ENCODE assay signal across 10 mouse cellular contexts in genomic region chr1:165700376-165700815, GRCm38 (mm10). TPM values are rescaled to one million over a fixed set of nuclear protein-coding genes. Genes with fewer than 3 reads are reported as not detected.
A peak's percentile ranks its signal among the peaks of the same experiment; 100 is the strongest.
DNase-seq lines count a peak whose midpoint lies in the region; ATAC-seq and TF ChIP-seq lines count a peak whose summit lies in the region.
"Had no signal": no experiment of that assay in that cellular context is flagged by ENCODE, and none has a peak within 500 bp of the region (broad histone marks: within the 10 kb centered on the region; RNA-seq: fewer than 3 reads in every experiment).

No protein-coding gene starts in this region.

- TF ChIP-seq EP300 in lung, postnatal 0 days (IDR thresholded peaks at IDR 0.05) = no peak

- no peak for DNase-seq in lung, postnatal 0 days (ENCODE audit: low spot score)
- no peak for DNase-seq in lung, adult 2 months
- peak; percentile 65 to 66 for DNase-seq in thymus, postnatal 36 days
- DNase-seq in left cerebral cortex, postnatal 10 days (ENCODE audit: extremely low spot score in 1 of 2, low spot score in 2 of 2) = no peak

- no peak for TF ChIP-seq POLR2A in lung, adult 2 months (IDR thresholded peaks at IDR 0.05; ENCODE audit: borderline replicate concordance, extremely low read depth, low read depth, low read length)

- WGBS in lung, postnatal 0 days = 33% methylated on average over 7 of the region's 7 CpGs
- WGBS in lung, adult 2 months = 30% methylated on average over 7 of the region's 7 CpGs
- 65% methylated on average over 7 of the region's 7 CpGs for WGBS in forebrain, embryonic 15.5 days

- H3K36me3 ChIP-seq in lung, postnatal 0 days (ENCODE audit: insufficient read depth, low read length) = no peaks in the 10 kb centered on the region
- H3K36me3 ChIP-seq in forebrain, embryonic 15.5 days = no peaks in the 10 kb centered on the region
- H3K36me3 ChIP-seq: embryonic facial prominence, embryonic 12.5 days; hindbrain, embryonic 15.5 days; limb, embryonic 15.5 days had no signal

- peak overlapping the region; percentile 43; the same call in 1 of the 2 replicates for H3K27ac ChIP-seq in lung, postnatal 0 days (ENCODE audit: low read length)
- no peak overlapping the region for H3K27ac ChIP-seq in forebrain, embryonic 15.5 days (replicated peaks)
- H3K27ac ChIP-seq: embryonic facial prominence, embryonic 12.5 days; hindbrain, embryonic 15.5 days; limb, embryonic 15.5 days had no signal

- 0 out of 2 replicates have a peak, but pooled peaks have one; percentile 11 for ATAC-seq in lung, postnatal 0 days
- peak; percentile 71 for ATAC-seq in common myeloid progenitor, adult 5-6 weeks (replicated peaks; ENCODE audit: low read depth, poor library complexity, severe bottlenecking)
- ATAC-seq in megakaryocyte, adult 5-6 weeks (ENCODE audit: poor library complexity, severe bottlenecking) = peak; percentile 71
- ATAC-seq in forebrain, embryonic 15.5 days (replicated peaks) = no peak

- H3K4me1 ChIP-seq in lung, postnatal 0 days (ENCODE audit: insufficient read depth, low read depth, low read length) = peaks cover 14% of the 10 kb centered on the region
- H3K4me1 ChIP-seq in lung, adult 2 months (ENCODE audit: control insufficient read depth, insufficient read depth, low read length) = peaks cover 31% of the 10 kb centered on the region
- peaks cover 9% of the 10 kb centered on the region for H3K4me1 ChIP-seq in forebrain, embryonic 15.5 days

- H3K4me2 ChIP-seq in lung, postnatal 0 days (replicated peaks; ENCODE audit: low read depth, low read length) = no peak overlapping the region
- H3K4me2 ChIP-seq in forebrain, embryonic 15.5 days (replicated peaks) = no peak overlapping the region
- H3K4me2 ChIP-seq: embryonic facial prominence, embryonic 12.5 days; hindbrain, embryonic 15.5 days; limb, embryonic 15.5 days had no signal

- no peak overlapping the region for H3K4me3 ChIP-seq in lung, postnatal 0 days (ENCODE audit: low read depth, low read length)
- H3K4me3 ChIP-seq in lung, adult 2 months (replicated peaks; ENCODE audit: extremely low read depth, low read depth, low read length) = no peak overlapping the region
- H3K4me3 ChIP-seq in forebrain, embryonic 15.5 days = no peak overlapping the region
- H3K4me3 ChIP-seq: embryonic facial prominence, embryonic 12.5 days; hindbrain, embryonic 15.5 days; limb, embryonic 15.5 days had no signal

- no peak overlapping the region for H3K9ac ChIP-seq in lung, postnatal 0 days (replicated peaks; ENCODE audit: low read depth)
- no peak overlapping the region for H3K9ac ChIP-seq in forebrain, embryonic 15.5 days (replicated peaks)
- H3K9ac ChIP-seq: embryonic facial prominence, embryonic 12.5 days; hindbrain, embryonic 15.5 days; limb, embryonic 15.5 days had no signal

- H3K9me3 ChIP-seq in lung, postnatal 0 days (ENCODE audit: low read length) = no peaks in the 10 kb centered on the region
- no peaks in the 10 kb centered on the region for H3K9me3 ChIP-seq in forebrain, embryonic 15.5 days
- H3K9me3 ChIP-seq: embryonic facial prominence, embryonic 12.5 days; hindbrain, embryonic 15.5 days; limb, embryonic 15.5 days had no signal

- no peaks in the 10 kb centered on the region for H3K27me3 ChIP-seq in lung, postnatal 0 days (replicated peaks; ENCODE audit: insufficient read depth, low read length)
- no peaks in the 10 kb centered on the region for H3K27me3 ChIP-seq in forebrain, embryonic 15.5 days
- H3K27me3 ChIP-seq: limb, embryonic 15.5 days had no signal

- no peak for TF ChIP-seq CTCF in lung, postnatal 0 days (IDR thresholded peaks at IDR 0.05)
- no peak for TF ChIP-seq CTCF in lung, adult 2 months (IDR thresholded peaks at IDR 0.05; ENCODE audit: insufficient read depth, low read length)

- intact Hi-C loops in left cerebral cortex, postnatal 10 days (cut with DNase I) = no loop called here

RNA-seq across cellular contexts. Expression of gene Rcsd1, which starts 9.2 kb away (rescaled TPM):
- 49.6 and 54.4 TPM in 2 replicates for polyA plus RNA-seq in lung, postnatal 0 days (2015; fragmentation: Nextera tagmentation; extraction: Ambion mirVana)
- 33.9 and 40.9 TPM in 2 replicates for polyA plus RNA-seq in lung, adult 2 months (2012; rRNA removed)
- 83.0 and 83.6 TPM in 2 replicates for total RNA-seq in common myeloid progenitor, adult 5-6 weeks (2017)
- total RNA-seq in megakaryocyte, adult 5-6 weeks (2015) = 82.1 and 88.8 TPM in 2 replicates
- 184 and 199 TPM in 2 replicates for total RNA-seq in megakaryocyte, adult 5-6 weeks (2017)
- 7.0 and 8.0 TPM in 2 replicates for polyA plus RNA-seq in forebrain, embryonic 15.5 days (2015; fragmentation: Nextera tagmentation; extraction: Ambion mirVana)
- 1 to 10 TPM; 5.8 to 7.0 TPM for total RNA-seq in left cerebral cortex, postnatal 10 days (2021)

Comparison
In these comparisons a context has a peak if more than half of its experiments do, and no peak if none do; other contexts are left out.
1. DNase-seq: peak in thymus, postnatal 36 days (2 of 2); none in lung, postnatal 0 days (single experiment), lung, adult 2 months (single experiment) and left cerebral cortex, postnatal 10 days (0 of 2).
2. RNA of gene Rcsd1, which starts 9.2 kb away (total RNA-seq): 82.1 to 199 TPM in megakaryocyte, adult 5-6 weeks and 83.0 to 83.6 TPM in common myeloid progenitor, adult 5-6 weeks; 5.8 to 7.0 TPM in left cerebral cortex, postnatal 10 days; every median in the first group is over 10 times any median in the second.